Mouse (Mus musculus) lung, adult 2 months (tissue): ENCODE measurements around the gene Rhoq.

ENCODE experiments used
- CTCF ChIP-seq: fragments of 200-500 bp; IDR thresholded peaks from 2 replicates; pipeline ENCODE4 v1.5.1; 2011; ENCODE audit warnings: mild to moderate bottlenecking, low read length, control low read depth; ENCODE audit not compliant: insufficient read depth
- POLR2A ChIP-seq: fragments of 200-500 bp; IDR thresholded peaks from 2 replicates; pipeline ENCODE4 v1.6.1; 2011; ENCODE audit warnings: low read depth, mild to moderate bottlenecking, control low read depth, low read length, borderline replicate concordance; ENCODE audit errors: extremely low read depth

- no peak for TF ChIP-seq CTCF
- no peak for TF ChIP-seq POLR2A
Observed at GRCm38 (mm10) chr17:86932896-86933295, 30.0 kb upstream of the Rhoq start.
